Mouse (Mus musculus): ENCODE measurements around the gene Ppp4c. TPM values are rescaled to one million over a fixed set of nuclear protein-coding genes. Genes with fewer than 3 reads are reported as not detected.

The Ppp4c gene
- polyA plus RNA-seq, 1 experiment: 77.7 TPM

DNA sequence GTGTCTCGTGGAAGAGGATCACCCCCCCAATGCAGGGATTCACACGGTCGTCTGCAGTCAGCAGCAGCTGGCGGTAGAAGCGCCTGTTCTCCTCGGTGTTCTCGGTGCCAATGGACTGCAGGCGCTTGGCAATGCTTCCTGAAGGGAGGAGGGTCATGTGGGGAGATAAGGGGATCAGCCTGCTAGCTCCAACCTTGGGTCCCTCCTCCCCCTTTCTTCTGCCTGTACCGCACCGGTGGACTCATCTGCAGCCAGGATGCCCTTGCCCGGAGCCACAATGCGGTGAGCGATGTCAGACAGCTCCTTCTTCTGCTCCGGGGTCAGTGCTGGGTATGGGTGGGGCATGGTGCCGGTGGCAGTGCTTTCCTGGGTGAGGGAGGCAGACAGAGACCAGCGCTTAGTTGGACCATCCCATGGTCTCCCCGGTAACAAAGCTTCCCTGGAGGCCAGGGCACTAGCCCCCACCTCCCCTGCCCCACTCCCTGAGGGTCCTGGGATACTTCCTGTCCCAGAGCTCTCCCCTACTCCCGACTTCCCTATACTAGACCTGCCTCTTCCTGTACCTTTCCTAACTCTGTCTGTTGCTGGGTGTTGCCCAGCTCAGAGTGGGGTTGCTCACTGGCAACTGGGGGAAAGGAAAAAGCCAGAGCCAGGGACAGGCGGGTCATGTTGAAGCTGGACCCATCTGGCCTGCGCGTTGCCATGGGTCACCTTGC, 5.3 kb upstream of the Ppp4c start, which contains the start of gene Fam57b:
TSS of gene Fam57b (plus strand) at position 258 of the 716 bp plus-strand sequence.
- Histone ChIP-seq H3K4me1 (ENCODE audit: control insufficient read depth, insufficient read depth, low read length) (no peaks in the 10 kb centered on the region; the same call in 1 of the 2 replicates), H3K4me3 (ENCODE audit: insufficient read depth, low read length) (peak within 1 kb of the TSS; percentile 90), H3K27ac (ENCODE audit: insufficient read depth, low read length) (peak within 1 kb of the TSS; percentile 99)
- no peak for TF ChIP-seq CTCF (IDR thresholded peaks at IDR 0.05; ENCODE audit: extremely low read depth, insufficient read depth, low read length)
- TF ChIP-seq POLR2A (IDR thresholded peaks at IDR 0.05; ENCODE audit: extremely low read depth, insufficient read depth, low read length): 0 out of 2 replicates have a peak, but pooled peaks have one; percentile 32

DNA sequence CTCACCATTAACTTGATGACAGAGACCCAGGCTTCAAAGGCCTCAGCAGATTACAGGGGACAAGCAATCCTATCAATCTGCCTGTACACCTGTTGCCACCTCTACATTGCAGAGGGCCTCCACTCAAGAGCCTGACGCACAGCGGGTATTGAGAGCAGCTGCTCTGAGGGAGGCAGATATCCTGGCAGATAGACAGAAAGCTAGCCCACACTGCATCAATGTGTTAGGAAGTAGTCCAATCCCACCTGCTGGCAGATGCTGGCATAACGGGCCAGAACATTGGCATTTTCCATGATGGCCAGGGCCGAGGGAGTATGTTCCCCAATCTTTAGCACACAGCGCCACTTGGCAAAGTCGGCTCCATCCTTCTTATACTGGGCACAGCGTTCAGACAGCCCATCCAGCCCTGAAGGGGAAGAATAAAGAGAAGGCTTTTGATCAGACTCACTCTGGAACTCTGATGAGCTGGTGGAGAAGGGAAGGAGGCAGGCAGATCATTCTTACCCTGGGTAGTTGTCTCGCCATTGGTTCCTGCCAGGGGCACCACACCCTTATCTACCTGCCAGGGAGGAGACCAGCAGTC, 4.1 kb upstream of the Ppp4c start:
- Histone ChIP-seq H3K4me1 (ENCODE audit: control insufficient read depth, insufficient read depth, low read length) (no peaks in the 10 kb centered on the region; the same call in 1 of the 2 replicates), H3K4me3 (ENCODE audit: insufficient read depth, low read length) (peak overlapping the region; percentile 90; the same call in 1 of the 2 replicates), H3K27ac (ENCODE audit: insufficient read depth, low read length) (no peak overlapping the region)
- TF ChIP-seq CTCF (IDR thresholded peaks at IDR 0.05; ENCODE audit: extremely low read depth, insufficient read depth, low read length): peak; percentile 25; the same call in 1 of the 2 replicates
- no peak for TF ChIP-seq POLR2A (IDR thresholded peaks at IDR 0.05; ENCODE audit: extremely low read depth, insufficient read depth, low read length)

DNA sequence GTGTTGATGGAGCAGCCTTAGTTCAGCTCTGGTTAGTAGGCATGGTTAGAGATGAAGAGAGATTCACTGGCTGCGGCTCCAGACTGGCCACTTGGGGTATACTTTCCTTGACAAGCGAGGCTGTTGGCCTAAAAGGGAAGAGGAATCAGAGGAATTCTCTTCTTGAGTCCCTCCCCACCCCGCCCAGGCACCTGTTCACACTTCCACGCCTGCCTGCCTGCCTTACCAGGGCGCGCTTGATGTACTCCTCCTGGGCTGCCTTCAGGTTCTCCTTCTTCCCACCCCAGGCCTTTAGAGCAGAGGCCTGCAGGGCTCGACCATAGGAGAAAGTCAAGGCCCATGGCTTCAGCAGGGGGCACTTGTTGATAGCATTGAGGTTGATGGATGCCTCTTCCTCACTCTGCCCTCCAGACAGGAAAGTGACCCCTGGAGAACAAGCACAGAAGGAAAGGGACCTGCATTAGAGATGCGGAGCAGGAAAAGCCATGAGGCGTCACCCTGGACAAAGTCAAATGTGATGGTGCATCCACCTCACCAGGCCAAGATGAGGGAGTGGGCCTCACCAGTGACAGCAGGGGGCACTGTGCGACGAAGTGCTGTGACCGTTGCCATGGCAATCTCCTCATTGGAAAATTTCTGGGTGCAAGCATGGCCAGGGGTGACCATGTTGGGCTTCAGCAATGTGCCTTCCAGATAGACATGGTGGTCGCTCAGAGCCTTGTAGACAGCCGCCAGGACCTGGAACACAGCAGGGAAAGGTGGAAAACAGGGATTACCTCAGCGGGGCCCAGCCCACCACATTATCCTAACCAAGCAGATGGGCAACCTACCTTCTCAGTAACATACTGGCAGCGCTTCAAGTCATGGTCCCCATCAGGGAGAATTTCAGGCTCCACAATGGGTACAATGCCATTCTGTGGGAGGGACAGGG, 3.4 kb upstream of the Ppp4c start:
- H3K4me3 ChIP-seq (ENCODE audit: insufficient read depth, low read length): no peak overlapping the region
- no peak for TF ChIP-seq CTCF (IDR thresholded peaks at IDR 0.05; ENCODE audit: extremely low read depth, insufficient read depth, low read length)
- peaks cover 2% of the 10 kb centered on the region for H3K4me1 ChIP-seq (ENCODE audit: control insufficient read depth, insufficient read depth, low read length)
- no peak overlapping the region for H3K27ac ChIP-seq (ENCODE audit: insufficient read depth, low read length)

DNA sequence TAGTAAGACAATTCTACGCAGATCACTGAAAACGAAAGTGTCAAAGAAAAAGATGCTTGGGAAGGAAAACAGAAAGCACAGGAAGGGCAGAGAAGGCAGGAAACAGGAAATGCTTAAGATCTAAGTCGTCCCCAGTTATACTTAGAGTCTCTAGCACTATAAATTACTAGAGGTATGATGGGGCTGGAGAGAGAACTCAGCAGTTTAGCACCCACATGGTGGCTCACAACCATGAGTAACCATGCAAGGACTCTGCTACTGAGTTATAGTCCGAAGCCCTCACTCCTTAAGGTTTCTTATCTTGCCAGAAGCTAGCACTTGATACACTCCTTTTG, 1.9 kb upstream of the Ppp4c start:
- Histone ChIP-seq H3K4me3 (ENCODE audit: insufficient read depth, low read length) (no peak overlapping the region), H3K4me1 (ENCODE audit: control insufficient read depth, insufficient read depth, low read length) (peaks cover 2% of the 10 kb centered on the region; the same call in 1 of the 2 replicates), H3K27ac (ENCODE audit: insufficient read depth, low read length) (no peak overlapping the region)
- TF ChIP-seq POLR2A (IDR thresholded peaks at IDR 0.05; ENCODE audit: extremely low read depth, insufficient read depth, low read length) (no peak; the same call in 1 of the 2 replicates), CTCF (IDR thresholded peaks at IDR 0.05; ENCODE audit: extremely low read depth, insufficient read depth, low read length) (no peak)

DNA sequence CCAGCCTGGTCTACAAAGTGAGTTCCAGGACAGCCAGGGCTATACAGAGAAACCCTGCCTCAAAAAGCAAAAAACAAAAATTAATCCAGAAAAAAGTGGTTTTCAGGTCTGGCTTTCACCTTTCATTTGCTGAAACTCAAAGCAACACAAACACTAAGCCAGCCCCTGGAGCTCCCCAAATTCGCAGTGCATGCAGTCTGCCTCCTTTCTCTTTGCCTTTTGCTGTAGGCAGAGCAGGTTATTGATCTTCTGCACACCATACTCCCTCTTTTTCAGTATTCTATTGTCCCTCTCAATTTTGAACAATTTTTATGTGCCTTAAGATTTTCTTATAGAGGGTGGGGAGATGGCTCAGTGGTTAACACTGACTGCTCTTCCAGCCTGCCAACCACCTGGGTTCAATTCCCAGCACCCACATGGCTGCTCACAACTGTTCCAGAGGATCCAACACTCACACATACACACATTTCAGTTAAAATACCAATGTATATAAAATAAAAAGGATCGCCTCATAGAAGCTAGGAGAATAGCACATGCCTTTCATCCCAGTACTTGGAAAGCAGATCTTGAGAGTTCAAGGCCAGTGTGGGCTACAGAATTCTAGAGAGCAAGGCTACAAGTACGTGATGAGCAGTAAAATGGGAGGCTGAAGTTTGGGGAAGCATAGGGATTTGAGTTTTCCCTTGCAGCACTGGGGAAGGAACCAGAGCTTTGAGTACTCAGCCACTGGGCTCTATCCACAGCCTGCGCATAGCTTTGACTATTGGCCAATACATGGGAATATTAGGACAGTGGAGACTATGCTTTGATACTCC, 1.4 kb upstream of the Ppp4c start:
- TF ChIP-seq CTCF (IDR thresholded peaks at IDR 0.05; ENCODE audit: extremely low read depth, insufficient read depth, low read length): no peak
- 0 out of 2 replicates have a peak, but pooled peaks have one; percentile 9 for TF ChIP-seq POLR2A (IDR thresholded peaks at IDR 0.05; ENCODE audit: extremely low read depth, insufficient read depth, low read length)
- peaks cover 2% of the 10 kb centered on the region; the same call in 1 of the 2 replicates for H3K4me1 ChIP-seq (ENCODE audit: control insufficient read depth, insufficient read depth, low read length)

DNA sequence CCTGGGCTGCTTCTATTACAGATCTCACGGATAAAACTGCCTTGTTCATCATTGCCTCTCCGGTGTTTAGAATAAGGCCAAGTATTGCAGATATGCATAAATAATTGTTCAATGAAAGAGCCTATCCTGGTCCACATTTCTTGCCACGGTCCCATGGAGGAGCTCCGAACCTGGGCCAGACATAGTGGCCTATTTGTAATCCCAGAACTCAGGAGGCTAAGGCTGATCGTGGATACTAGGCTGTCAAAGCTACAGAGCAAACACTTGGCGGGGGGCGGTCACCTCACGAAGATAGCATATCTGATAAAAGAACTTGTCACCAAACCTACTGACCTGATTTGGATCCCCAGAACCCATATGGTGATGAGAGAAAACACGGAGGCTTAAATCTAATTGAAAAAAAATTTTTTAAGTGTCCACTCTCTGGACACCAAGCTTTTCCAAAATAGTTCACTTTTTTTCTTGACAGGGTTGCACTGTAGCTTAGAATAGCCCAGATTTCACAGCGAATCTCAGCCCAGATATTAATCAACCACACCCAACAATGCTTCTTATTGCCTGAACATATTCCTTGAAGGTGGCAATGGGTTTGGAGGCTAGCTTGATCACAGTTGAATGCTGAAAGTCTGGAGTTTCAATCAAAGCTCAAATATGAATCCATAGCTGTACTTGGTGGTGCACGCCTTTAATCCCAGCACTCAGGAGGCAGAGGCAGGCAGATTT, 586 bp upstream of the Ppp4c start:
- Histone ChIP-seq H3K4me3 (ENCODE audit: insufficient read depth, low read length) (peak overlapping the region; percentile 75), H3K27ac (ENCODE audit: insufficient read depth, low read length) (no peak overlapping the region), H3K4me1 (ENCODE audit: control insufficient read depth, insufficient read depth, low read length) (peaks cover 2% of the 10 kb centered on the region; the same call in 1 of the 2 replicates)
- no peak for TF ChIP-seq CTCF (IDR thresholded peaks at IDR 0.05; ENCODE audit: extremely low read depth, insufficient read depth, low read length)
- no peak for TF ChIP-seq POLR2A (IDR thresholded peaks at IDR 0.05; ENCODE audit: extremely low read depth, insufficient read depth, low read length)

More for the DNA sequence above, 1.4 kb upstream of the Ppp4c start:
- H3K4me3 ChIP-seq (ENCODE audit: insufficient read depth, low read length): no peak overlapping the region
- H3K27ac ChIP-seq (ENCODE audit: insufficient read depth, low read length): no peak overlapping the region

DNA sequence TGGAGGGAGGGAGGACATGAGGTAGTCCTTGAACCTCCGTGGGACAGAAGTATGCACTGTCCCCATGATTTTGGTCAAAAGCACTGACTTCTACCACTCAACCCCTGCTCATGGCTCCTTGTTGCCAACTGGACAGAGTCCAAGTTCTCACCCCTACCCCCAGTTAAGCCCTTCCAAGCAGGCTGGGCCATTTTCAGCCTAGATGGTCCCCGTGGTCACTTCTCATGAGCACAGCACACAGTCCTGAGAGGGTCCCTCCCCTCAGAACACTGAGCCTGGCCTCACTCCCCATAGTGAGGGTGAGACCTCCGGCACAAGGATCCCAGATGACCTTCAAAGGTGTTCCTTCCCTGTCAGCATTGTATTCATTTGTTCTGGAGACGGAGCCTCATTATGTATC, 3.2 kb downstream of the Ppp4c start:
- H3K4me3 ChIP-seq (ENCODE audit: insufficient read depth, low read length): no peak overlapping the region
- no peak overlapping the region for H3K27ac ChIP-seq (ENCODE audit: insufficient read depth, low read length)
- TF ChIP-seq CTCF (IDR thresholded peaks at IDR 0.05; ENCODE audit: extremely low read depth, insufficient read depth, low read length) (no peak), POLR2A (IDR thresholded peaks at IDR 0.05; ENCODE audit: extremely low read depth, insufficient read depth, low read length) (no peak)
- H3K4me1 ChIP-seq (ENCODE audit: control insufficient read depth, insufficient read depth, low read length): peaks cover 2% of the 10 kb centered on the region; the same call in 1 of the 2 replicates

DNA sequence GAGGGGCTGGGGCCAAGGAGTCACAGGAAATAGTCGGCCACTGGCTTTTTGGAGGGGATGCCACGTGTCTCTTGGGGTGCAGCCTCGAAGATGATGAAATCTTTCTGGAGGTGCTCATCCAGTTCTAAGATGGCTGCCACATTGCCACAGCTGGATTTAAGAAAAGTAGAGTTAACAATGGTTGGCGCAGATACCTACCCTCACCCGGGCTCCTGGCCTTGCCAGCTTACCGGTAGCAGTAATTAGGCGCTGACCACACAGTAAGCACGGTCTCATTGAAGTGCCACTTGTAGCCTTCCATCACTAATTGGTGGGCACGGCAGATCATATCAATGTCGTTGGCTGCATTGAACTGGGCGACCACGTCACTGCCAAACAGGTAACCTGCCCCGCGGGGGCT, 6.2 kb downstream of the Ppp4c start:
- H3K27ac ChIP-seq (ENCODE audit: insufficient read depth, low read length): no peak overlapping the region
- peaks cover 2% of the 10 kb centered on the region; the same call in 1 of the 2 replicates for H3K4me1 ChIP-seq (ENCODE audit: control insufficient read depth, insufficient read depth, low read length)
- TF ChIP-seq POLR2A (IDR thresholded peaks at IDR 0.05; ENCODE audit: extremely low read depth, insufficient read depth, low read length) (no peak), CTCF (IDR thresholded peaks at IDR 0.05; ENCODE audit: extremely low read depth, insufficient read depth, low read length) (no peak)
- H3K4me3 ChIP-seq (ENCODE audit: insufficient read depth, low read length): no peak overlapping the region
